Mouse (Mus musculus): ENCODE data around the gene Carhsp1.

DNA sequence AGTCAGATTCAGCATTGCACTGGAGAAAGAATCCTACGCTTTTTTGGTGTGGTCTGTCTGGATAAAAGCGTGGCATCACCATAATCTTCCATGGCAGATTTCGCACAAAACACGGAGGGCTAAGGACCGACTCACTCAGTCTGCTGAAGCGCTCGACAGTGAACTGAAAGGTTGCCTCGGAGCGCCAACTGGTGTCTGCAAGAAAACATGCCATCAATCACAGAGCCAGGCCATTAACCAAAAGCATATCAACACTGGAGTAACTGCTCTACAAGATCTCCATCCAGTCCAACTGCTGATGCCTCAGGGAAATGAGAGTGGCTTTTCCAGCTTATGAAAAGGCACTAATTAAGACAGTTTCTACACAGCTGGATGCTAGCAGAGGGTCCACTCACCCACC is 40.0 kb upstream of the Carhsp1 start:
- TF ChIP-seq CTCF (IDR thresholded peaks at IDR 0.05; ENCODE audit: low read depth), result no peak
- no peak for TF ChIP-seq EP300 (IDR thresholded peaks at IDR 0.05; ENCODE audit: low read depth)
